Mouse (Mus musculus) mesoderm, embryonic 11.5 days (tissue): Measurements from ENCODE around the gene Lrrc45.
"Not testable (repeated sequence)": the region's sequence is repeated elsewhere in the genome, so short reads cannot be mapped to it uniquely, and the experiment has no call there.

Experiments
- DNase-seq: peaks from one replicate; pipeline ENCODE4 v3.0.0-alpha.2; 2012; ENCODE audit warnings: low read depth, low spot score

Lrrc45 gene

DNA sequence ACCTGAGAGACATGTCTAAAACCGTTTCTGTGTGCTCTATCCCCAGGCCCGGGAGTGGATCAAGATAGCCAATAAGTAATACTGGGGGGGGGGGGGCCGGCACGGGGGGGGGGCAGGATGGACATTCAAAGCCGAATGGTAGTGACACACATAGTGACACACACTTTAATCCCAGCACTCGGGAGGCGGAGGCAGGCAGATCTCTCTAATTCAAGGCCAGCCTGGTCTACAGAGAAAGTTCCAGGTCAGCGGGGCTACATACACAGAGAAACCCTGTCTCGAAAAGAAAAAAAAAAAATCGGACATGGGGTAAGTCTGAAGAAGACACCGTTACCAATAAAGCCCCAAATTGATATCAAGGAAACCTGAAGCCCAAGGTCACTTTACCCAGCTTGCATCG is 13.8 kb downstream of the Lrrc45 start:
- DNase-seq = no peak

DNA sequence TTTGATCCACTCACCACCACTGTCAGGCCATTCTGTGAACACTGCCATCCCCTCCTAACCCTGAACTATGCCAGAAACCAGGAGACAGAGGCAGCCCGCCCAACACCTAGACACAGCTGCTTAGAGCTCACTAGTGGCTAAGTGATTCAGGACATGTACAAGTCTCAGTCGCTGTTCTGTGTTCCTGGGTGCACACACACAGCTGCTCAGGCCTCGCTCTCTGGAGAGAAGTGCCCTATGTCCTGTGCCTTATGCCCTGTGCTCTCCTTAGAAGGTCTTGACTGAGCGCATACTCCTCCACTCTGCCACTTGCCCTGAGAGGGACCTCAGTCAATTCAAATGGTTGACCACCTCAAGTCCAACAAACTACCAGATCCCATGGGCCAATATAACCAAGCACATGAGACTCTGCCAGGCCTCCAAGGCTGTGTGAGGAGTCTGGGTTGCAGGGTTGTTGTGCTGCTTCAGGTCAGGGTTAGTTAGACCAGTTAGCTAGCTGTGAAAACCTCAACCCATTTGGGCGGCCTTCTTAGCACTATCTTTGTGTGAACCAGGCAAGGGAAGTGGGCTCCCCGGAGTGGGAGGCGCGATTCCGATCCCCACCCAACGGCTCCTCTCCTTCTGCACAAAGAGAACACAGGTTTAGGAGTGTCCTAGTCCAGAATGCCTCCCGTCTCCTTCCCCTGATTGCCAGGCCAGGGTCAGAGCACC is 15.0 kb downstream of the Lrrc45 start:
- no peak for DNase-seq

DNA sequence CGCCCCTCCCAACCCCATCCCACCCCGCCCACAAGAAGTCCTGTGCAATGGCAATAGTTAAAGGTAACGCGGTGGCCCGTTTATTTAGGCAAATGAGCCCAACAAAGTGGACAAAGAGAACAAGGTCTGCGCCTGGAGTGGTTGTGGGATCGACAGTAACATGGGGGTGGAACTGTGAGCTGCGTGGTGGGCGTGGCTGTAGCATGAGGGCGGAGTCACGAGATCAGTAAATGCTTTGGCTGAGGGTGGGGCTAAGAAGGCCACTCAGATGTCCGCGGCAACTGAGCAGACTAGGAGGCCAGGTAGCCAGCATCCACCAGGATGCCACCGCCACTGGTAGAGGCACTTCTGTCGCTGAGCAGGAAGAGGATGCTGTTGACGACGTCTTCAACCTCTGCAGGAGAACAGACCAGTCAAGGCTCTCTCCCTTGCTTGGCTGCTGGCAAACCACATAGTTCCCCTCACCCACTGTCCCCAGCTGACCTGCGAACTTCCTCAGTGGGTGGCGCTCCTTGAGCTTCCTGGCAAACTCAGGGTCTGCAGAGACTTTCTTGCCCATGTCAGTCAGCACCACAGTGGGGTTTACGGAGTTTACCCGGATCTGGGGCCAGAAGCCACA is 15.8 kb downstream of the Lrrc45 start:
- DNase-seq = peak; percentile 77

DNA sequence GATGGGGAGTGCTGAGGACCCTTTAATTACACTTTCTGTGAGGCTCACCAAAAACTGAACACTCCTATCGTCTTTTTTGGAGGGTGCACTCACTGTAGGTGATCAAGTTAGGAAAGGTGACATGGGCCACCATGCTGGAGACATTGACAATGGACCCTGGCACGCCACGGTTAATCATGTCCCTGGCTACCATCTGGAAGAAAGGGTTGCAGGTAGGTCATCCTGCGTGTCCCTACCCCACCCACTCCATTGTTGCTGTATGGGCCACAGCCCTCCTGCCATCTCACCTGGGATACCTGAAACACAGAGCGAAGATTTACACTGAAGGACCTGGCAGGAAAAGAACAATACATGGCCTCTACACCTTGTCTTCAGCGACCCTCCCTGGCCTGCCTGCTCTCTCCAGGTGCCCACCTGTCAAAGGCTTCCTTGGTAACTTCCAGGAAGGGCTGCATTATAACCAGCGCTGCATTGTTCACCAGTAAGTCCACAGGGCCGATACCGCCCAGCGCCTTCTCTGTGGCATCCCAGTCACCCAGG is 16.7 kb downstream of the Lrrc45 start:
- no peak for DNase-seq

DNA sequence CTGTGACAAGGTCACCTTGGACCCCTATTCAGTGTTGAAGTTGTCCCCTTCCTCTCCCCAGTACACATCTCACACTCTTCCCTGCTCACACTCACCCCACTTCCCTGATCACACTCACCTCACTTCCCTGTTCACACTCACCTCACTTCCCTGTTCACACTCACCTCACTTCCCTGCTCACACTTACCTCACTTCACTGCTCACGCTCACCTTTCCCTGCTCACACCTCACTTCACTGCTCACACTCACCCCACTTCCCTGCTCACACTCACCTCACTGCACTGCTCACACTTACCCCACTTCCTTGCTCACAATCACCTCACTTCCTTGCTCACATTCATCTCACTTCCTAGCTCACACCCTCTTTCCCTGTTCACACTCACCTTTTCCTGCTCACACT is 17.7 kb downstream of the Lrrc45 start:
- no peak for DNase-seq

DNA sequence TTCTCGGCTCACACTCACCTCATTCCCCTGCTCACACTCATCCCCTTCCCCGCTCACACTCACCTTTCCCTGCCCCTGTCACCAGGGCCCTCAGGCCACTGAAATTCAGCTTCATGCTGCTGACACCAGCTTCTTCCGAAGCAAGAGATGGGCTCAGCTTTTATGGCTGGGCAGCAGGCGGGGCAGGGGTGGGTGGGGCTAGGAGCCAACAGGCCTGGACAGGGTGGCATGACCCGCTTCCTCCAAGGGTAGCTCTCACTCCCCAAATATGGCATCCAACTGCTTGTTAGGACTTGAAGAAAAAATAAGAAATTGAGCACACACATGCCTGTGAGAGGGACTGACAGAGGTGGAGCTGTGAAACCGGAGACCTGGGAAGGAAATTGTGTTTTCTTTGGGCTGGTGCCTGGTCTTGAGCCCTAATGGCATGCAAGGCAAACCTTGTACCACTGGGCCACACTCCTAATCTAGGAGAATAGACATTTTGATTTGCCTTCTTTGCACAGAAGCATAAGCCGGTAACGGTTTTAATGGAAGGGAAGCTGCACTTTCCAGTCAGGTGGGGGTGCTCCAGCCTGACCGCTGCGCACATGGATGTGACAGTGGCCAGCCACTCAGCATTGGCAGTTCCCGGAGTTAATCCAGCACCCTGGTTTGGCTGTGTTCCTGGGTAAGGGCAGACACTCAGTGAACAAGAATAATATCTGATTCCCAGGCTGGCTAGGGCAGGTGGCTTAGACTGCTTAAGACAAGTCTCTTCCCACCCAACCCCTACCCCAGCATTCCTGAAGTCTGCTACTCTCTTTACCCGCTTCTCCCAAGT is 18.3 kb downstream of the Lrrc45 start, which contains the start of gene Cbr2:
Cbr2 (minus strand) TSS at position 257 of the 823 bp plus-strand sequence.
- no peak for DNase-seq

DNA sequence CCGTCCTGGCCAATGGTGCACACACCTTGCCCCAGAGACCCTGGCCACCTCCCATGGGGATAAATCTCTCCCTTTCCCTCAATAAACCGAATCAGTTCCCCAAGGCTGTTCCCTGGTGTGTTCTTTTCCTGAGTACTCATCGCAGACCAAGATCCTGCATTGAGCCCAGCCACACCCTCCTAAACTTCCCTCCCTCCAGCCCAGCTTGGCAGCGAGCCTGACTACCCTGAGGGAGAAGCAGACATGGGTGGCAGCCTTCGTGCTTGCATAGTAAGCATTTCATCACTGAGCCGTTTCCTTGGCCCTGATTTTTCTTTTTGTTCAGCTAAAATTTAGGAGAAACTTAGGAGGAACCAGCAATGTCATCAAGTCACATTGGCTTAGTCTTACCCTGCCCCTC is 19.8 kb downstream of the Lrrc45 start:
- DNase-seq = no peak

DNA sequence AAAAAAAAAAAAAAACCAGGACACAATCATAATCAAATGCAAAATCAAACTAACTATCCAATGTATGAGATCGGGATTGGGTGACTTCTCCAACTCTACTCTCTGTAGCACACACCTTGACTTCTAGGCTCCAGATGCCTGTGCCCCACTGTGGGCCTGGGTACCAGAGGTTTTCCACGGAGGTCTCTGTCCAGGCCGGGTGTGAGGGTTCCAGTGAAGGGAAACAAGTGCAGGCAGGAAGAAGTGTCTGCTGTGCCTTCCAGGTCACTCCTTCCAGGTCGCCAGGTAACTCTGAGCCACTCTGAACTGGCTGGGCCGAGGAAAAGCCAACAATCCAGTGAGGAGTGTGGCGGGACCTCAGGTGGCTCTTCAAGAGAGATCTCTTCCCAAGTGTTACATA is 22.7 kb downstream of the Lrrc45 start:
- no peak for DNase-seq

DNA sequence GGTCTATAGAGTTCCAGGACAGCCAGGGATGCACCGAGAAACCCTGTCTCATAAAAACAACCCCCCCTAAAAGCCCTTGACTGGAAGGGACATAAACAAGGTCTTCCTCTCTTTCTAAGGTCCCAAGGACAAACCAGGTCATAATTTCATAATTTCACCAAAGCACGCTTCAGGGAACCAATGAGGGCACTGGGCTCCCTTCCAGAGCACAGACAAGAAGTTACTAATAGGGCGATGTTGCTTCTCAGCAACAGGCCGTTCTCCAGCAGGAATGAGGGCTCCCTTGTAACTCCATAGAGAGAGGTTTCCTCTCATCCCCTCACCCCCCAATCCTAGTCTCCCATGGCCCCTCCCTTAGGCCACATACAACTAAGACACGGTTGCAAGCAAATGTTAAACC is 27.3 kb downstream of the Lrrc45 start:
- DNase-seq = no peak

DNA sequence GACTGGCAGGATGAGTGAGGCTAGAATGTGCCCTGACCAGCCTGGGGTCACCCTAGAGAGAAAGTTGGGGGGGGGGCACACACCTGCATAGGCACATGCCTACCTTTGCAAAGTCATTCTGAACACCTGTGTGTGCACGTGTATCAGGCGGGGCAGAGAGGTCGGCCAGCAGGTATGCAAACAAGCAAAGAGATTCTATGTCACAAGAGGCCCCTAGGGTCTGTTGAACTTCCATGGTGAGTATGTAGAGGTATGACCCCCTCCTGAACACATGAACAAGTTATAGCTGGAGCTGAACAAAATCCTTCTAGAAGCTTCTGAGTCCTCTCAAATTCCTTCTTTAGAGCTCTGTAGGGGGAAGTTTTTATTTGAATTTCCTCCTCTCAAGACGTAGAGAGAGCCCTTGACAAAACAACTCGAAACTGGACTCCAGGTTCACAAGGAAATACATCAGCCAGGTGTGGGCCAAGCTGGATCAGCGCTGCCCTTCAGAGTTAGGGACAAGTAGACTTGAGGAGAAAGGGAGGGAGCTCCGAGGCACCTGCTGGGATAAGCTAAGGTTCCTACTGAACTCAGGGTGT is 30.5 kb downstream of the Lrrc45 start:
- no peak for DNase-seq

DNA sequence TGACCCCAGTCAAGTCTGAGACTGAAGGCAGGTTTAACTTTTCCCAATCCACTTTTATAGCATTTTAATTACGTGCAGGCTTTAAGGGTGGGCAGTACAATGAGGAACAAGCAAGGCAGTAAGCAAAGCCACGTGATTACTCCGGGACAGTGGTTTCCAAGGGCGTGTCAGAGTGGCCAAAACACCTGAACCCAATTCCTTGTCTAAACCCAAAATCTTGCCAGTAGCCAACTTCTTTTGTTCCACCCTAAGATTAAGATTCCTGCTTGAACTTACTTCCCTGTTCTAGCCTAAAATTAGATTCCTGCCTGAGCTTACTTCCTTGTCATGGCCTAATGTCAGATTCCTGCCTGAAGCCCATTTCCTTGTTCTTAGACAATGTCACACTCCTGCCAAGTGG is 34.2 kb downstream of the Lrrc45 start:
- no peak for DNase-seq

DNA sequence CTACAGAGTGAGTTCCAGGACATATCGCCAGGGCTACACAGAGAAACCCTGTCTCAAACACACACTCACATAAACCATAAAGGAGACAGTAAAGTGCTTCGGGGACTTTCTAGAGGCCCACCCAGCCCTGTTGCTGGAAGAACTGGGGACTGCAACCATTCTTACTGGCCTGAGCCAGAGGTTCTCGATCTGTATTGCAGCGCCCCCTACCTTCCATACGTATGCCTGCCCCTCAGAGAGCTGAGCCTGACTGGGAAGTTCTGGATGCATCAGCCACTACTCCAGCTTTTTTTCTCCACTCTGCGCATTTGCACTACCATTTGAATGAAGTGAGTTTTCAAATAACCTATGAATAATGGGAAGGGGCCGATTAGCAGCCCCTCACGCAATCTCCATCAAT is 35.7 kb downstream of the Lrrc45 start:
- peak; percentile 27 for DNase-seq

DNA sequence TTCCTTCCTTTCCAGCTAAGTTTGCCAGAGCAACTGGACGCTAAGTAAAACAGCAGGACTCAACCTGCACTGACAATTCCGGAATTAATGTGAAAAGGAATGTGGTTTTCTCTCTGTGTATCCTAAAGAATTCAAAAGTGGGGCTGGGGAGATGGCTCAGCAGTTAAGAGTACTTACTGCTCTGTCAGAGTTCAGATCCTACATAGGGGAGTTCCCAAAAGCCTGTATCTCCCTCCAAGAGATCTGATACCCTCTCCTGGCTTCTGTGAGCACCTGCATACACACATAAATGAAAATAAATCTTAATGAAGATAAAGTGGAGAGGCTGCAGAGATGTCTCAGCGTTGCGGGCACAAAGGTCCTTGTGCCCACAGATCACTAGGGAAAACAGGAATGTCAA is 37.9 kb downstream of the Lrrc45 start:
- no peak for DNase-seq

DNA sequence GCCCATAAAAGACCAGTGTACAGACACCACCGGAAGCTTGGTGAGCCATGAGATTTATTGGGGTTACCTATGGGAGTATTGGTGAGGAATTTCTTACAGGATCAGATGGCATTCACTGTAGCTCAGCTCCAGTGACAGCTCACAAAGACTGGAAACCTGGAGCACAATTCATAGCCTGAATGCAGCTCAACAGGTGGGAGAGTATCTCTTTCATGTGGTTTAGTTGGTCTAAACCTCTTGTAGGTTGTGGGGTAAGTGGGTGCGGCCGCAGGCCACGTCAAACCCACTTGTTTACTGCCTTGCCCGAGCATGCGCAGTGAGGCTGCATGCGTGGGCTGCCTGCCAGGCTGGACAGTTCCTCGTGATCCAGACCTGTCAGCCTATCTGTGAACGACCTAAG is 46.5 kb downstream of the Lrrc45 start:
- DNase-seq = no peak

DNA sequence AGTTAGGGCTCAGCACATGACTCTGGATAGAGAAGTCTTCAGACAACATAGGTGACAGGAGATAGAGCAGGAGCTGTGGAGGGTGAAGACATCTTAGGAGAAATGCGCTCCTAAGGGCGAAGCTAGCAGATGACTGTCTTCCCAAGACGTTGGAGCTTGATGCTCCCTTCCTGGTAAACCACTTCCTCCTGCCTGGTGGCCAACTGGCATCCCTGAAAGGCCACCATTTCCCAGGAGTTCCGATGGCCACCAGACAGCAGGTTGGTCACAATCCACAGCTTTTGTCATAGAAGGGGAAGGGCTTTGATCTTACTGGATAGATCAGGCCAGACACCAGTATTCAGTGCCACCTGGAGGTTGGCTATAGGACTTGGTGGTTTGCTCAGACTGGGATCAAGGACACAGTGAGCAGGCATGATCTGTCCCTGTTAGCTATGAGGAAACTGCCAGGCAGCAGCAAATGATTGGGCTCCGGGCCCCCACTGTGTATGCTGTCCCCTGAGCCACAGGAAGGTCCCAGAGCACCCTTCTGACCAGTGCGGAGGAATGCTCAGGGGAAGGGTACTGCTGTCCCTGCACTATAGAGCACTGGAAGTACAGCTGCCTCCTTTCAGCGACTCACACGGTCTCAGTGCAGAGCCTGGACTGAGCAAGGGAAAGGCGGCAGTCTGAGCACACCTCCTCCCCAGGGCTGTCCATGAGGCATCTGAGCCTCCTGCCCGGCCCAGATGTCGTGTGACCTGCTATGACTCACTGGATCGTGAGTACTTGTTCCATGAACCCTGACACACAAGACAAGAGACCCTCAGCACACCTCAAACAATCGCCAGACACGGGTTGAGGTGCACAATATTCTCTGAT is 48.3 kb downstream of the Lrrc45 start:
- no peak for DNase-seq

DNA sequence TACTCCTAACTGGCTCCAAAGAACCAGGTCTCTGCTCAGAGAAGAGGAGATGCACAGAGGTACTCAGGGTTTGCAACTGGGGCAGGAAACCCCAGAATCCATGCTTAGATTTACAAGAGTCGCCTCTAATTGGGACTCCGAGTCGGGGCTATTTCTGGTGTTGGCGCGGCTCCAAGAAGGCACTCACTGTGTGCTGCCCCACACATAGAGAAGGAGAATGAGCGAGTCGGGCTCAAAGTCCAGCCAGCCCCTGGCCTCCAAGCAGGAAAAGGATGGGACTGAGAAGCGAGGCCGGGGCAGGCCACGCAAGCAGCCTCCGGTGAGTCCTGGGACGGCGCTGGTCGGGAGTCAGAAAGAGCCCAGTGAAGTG is 48.9 kb downstream of the Lrrc45 start, which contains the start of gene Hmga1b:
Hmga1b (plus strand) TSS at position 123 of the 370 bp plus-strand sequence.
- not testable (repeated sequence) for DNase-seq

DNA sequence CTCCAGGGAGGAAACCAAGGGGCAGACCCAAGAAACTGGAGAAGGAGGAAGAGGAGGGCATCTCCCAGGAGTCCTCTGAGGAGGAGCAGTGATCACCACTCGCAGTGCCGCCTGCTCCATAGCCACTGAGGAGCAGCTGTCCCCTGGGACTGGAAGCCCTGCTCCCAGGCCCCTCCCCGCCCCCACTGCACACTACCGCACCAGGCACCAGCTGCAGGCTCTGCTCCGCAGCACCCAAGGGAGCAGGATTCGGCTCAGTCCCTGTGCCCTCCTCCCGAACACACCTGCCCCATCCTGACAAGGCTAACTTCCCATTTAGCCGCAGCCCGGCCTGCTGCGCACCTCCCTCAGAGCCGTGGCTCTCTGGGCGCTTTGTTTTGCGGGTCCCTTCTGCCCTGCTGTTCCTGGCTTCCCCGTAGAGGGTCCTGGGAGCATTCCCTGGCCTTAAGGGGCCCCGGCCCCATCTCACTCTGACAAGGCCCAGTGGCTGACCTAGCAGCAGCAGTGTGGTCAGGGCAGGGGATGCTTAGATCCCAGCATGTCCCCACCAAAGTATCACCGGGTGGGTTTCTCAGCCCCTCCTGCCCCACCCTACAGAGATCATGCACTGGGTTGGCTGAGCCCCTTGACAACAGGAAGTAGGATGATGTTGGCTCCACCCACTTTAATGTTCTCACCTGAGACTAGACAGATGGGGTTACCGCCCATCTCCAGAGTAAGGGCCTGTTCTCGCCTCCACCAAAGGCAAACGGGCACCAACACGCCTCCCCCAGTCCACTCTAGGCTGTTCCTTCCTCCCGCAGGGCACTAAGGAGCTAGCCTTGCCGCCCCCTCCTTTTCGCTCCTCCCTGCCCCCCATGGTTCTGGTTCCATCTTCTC is 49.6 kb downstream of the Lrrc45 start:
- DNase-seq = not testable (repeated sequence)

DNA sequence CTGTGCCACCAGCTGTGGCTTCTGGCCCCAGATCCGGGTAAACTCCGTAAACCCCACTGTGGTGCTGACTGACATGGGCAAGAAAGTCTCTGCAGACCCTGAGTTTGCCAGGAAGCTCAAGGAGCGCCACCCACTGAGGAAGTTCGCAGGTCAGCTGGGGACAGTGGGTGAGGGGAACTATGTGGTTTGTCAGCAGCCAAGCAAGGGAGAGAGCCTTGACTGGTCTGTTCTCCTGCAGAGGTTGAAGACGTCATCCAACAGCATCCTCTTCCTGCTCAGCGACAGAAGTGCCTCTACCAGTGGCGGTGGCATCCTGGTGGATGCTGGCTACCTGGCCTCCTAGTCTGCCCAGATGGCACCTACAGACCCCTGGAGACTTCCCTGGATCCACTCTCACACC is 53.3 kb downstream of the Lrrc45 start:
- not testable (repeated sequence) for DNase-seq

DNA sequence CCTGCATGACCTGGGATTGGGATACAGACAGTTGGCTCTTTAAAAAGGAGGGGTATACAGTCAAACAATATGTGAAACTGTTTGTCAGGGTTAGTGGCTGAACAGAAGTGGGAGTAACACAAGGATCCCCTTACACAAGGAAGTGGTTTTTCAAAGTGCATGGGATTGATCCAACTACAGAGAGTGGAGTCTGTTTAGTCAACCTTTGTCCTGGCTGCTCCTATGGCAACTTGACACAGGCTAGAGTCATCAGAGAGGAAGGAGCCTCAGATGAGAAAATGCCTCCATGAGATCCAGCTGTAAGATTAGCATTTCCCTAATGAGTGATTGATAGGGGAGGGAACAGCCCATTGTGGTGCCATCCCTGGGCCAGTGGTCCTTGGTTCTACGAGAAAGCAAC is 54.5 kb downstream of the Lrrc45 start:
- no peak for DNase-seq
